Mouse (Mus musculus) heart, embryonic 16.5 days (tissue): ENCODE data around the gene Tbc1d24. TPM values are rescaled to one million over a fixed set of nuclear protein-coding genes. Genes with fewer than 3 reads are reported as not detected.
A peak's percentile ranks its signal among the peaks of the same experiment; 100 is the strongest.

Experiments used
- ATAC-seq: fragments of 200-750 bp; cut with Nextera tagmentation; replicated peaks from 2 replicates; pipeline ENCODE4 v1.8.0; 2017; ENCODE audit warnings: moderate number of reproducible peaks; ENCODE audit not compliant: insufficient read depth, low FRiP score; ENCODE audit errors: extremely low read depth
- H3K27ac ChIP-seq: fragments of 300-500 bp; sonication (generic); 2 replicates; pipeline ENCODE4 v1.5.1; 2014; ENCODE audit warnings: mild to moderate bottlenecking, low read length, control low read depth, moderate library complexity
- H3K27me3 ChIP-seq: fragments of 300-500 bp; sonication (generic); 2 replicates; pipeline ENCODE4 v1.6.1; 2014; ENCODE audit warnings: low read length, mixed read lengths; ENCODE audit not compliant: control insufficient read depth, insufficient read depth
- H3K36me3 ChIP-seq: fragments of 300-500 bp; sonication (generic); 2 replicates; pipeline ENCODE4 v1.6.1; 2014; ENCODE audit not compliant: control insufficient read depth, insufficient read depth
- H3K4me1 ChIP-seq: fragments of 300-500 bp; sonication (generic); 2 replicates; pipeline ENCODE4 v1.6.1; 2014; ENCODE audit warnings: low read length, mixed read lengths; ENCODE audit not compliant: control insufficient read depth, insufficient read depth
- H3K4me2 ChIP-seq: fragments of 300-500 bp; sonication (generic); 2 replicates; pipeline ENCODE4 v1.6.1; 2014; ENCODE audit warnings: low read depth, mild to moderate bottlenecking, control low read depth, low read length
- H3K4me3 ChIP-seq: fragments of 300-500 bp; sonication (generic); 2 replicates; pipeline ENCODE4 v1.5.1; 2014; ENCODE audit warnings: mild to moderate bottlenecking, control low read depth, low read length
- H3K9ac ChIP-seq: fragments of 300-500 bp; sonication (generic); 2 replicates; pipeline ENCODE4 v1.6.1; 2014; ENCODE audit warnings: low read length, control low read depth
- H3K9me3 ChIP-seq: fragments of 300-500 bp; sonication (generic); replicated peaks from 2 replicates; pipeline ENCODE4 v1.6.1; 2016; ENCODE audit warnings: low read length; ENCODE audit not compliant: control insufficient read depth
- WGBS: fragments of 180-500 bp; shearing (Covaris S2); extraction: QIAGEN DNeasy Blood & Tissue Kit; methylation state at CpG from one replicate; pipeline ENCODE4 v1.1.7; 2014; 5-methylcytosine and 5-hydroxymethylcytosine counted together
- polyA plus RNA-seq: library from polyadenylated mRNA; unstranded; fragments of >200 nt; fragmentation: Nextera tagmentation; extraction: Ambion mirVana; gene quantifications from 2 replicates; pipeline ENCODE4 v1.2.1, GENCODE M21; 2015

Tbc1d24 gene
- polyA plus RNA-seq, 1 experiment from 2014 or later: 3.7 TPM

DNA sequence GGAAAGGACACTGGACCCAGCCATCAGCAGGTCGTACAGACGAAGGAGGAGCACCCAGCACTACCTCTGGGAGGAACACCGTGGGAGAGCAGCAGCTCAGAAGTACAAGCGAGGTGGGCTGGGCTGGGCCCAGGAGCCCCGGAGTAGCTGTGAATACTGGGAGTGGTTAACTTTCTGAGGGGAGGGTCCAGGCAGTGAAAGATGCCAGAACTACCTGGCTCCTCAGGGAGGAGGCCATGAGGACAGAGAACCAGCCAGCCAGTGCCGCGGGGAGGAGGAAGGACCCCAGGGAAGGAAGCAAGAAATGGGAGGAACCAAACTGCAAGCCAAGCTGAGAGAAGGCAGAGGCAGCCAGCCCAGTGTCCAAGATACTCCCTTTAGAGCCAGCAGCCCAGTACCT is 22.6 kb upstream of the Tbc1d24 start:
- Histone ChIP-seq H3K4me2 (no peak overlapping the region), H3K27ac (no peak overlapping the region), H3K4me1 (no peaks in the 10 kb centered on the region), H3K4me3 (no peak overlapping the region), H3K36me3 (peaks cover 68% of the 10 kb centered on the region), H3K9me3 (no peaks in the 10 kb centered on the region), H3K9ac (no peak overlapping the region), H3K27me3 (no peaks in the 10 kb centered on the region)
- 86% methylated on average over 7 of the region's 7 CpGs for WGBS
- no peak for ATAC-seq

- Histone ChIP-seq H3K4me2 (no peak overlapping the region), H3K9me3 (no peaks in the 10 kb centered on the region), H3K27me3 (no peaks in the 10 kb centered on the region), H3K36me3 (peaks cover 60% of the 10 kb centered on the region), H3K4me1 (no peaks in the 10 kb centered on the region), H3K9ac (no peak overlapping the region), H3K4me3 (no peak overlapping the region), H3K27ac (no peak overlapping the region)
- no peak for ATAC-seq
- WGBS: 90% methylated on average over 8 of the region's 8 CpGs
Observed at GRCm38 (mm10) chr17:24226721-24227120, 21.4 kb upstream of the Tbc1d24 start.

GRCm38 (mm10) chr17:24225851-24226250 is 20.5 kb upstream of the Tbc1d24 start:
- WGBS: 77% methylated on average over 5 of the region's 5 CpGs
- Histone ChIP-seq H3K4me3 (no peak overlapping the region), H3K36me3 (peaks cover 57% of the 10 kb centered on the region), H3K4me1 (peaks cover 4% of the 10 kb centered on the region), H3K9me3 (no peaks in the 10 kb centered on the region), H3K4me2 (no peak overlapping the region), H3K27ac (no peak overlapping the region), H3K27me3 (no peaks in the 10 kb centered on the region), H3K9ac (no peak overlapping the region)
- no peak for ATAC-seq

DNA sequence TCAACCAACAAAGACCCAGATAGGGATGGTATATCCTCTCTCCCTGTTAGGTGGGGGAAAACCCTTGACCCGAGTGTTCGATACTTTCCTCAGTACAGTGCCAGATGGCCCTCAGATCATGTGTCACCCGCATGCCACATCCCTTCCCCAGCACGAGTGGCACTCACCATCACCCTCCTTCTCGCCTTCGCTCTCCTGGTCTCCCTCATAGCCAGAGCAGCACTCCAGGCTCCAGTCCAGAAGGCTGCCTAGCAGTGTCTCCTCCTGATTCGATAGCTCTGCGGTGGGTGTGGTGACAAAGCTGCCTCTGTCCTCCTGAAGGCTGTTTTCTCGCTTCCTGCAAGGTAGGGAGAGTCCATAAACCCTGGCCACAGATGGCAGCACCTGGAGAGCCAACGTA is 19.4 kb upstream of the Tbc1d24 start:
- ATAC-seq: no peak
- peaks cover 9% of the 10 kb centered on the region for H3K4me1 ChIP-seq
- no peaks in the 10 kb centered on the region for H3K9me3 ChIP-seq
- H3K27me3 ChIP-seq: no peaks in the 10 kb centered on the region
- H3K4me3 ChIP-seq: no peak overlapping the region
- no peak overlapping the region for H3K27ac ChIP-seq
- H3K9ac ChIP-seq: no peak overlapping the region
- H3K36me3 ChIP-seq: peaks cover 54% of the 10 kb centered on the region
- WGBS: 84% methylated on average over 10 of the region's 10 CpGs
- H3K4me2 ChIP-seq: no peak overlapping the region

DNA sequence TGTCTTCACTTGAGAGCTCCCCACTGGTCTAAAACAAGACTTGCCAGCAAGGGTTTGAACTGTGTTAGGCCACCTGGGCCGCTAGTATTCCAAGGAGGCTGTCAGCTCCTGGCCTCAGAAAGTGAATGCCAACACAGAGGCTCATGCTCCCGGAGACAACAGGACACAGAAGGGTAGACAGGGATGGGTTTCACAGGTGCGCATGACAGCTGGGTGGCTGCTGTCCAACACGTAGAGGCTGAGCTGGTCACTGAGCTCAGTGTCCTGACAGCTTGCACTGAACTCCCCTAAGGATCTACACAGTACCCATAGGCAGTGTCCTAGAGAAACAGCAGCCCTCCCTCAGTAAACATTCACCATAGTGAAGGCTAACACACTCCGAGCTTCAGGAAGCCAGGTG is 18.2 kb upstream of the Tbc1d24 start:
- no peak overlapping the region for H3K4me3 ChIP-seq
- H3K4me2 ChIP-seq: no peak overlapping the region
- no peak overlapping the region for H3K9ac ChIP-seq
- no peaks in the 10 kb centered on the region for H3K9me3 ChIP-seq
- H3K4me1 ChIP-seq: peaks cover 14% of the 10 kb centered on the region
- no peaks in the 10 kb centered on the region for H3K27me3 ChIP-seq
- no peak for ATAC-seq
- WGBS: 84% methylated on average over 5 of the region's 5 CpGs
- H3K36me3 ChIP-seq: peaks cover 47% of the 10 kb centered on the region
- no peak overlapping the region for H3K27ac ChIP-seq

- no peak for ATAC-seq
- Histone ChIP-seq H3K4me3 (no peak overlapping the region), H3K9me3 (no peaks in the 10 kb centered on the region), H3K9ac (no peak overlapping the region), H3K4me1 (peaks cover 14% of the 10 kb centered on the region), H3K27me3 (no peaks in the 10 kb centered on the region), H3K4me2 (no peak overlapping the region), H3K36me3 (peaks cover 45% of the 10 kb centered on the region), H3K27ac (no peak overlapping the region)
- whole genome bisulfite sequencing: 78% methylated on average over 6 of the region's 6 CpGs
Observed at GRCm38 (mm10) chr17:24222653-24223052, 17.3 kb upstream of the Tbc1d24 start.

- H3K36me3 ChIP-seq: peaks cover 34% of the 10 kb centered on the region
- H3K27me3 ChIP-seq: no peaks in the 10 kb centered on the region
- peak; percentile 91 for ATAC-seq
- peak within 1 kb of the TSS; percentile 95 for H3K4me2 ChIP-seq
- no peaks in the 10 kb centered on the region for H3K9me3 ChIP-seq
- peaks cover 14% of the 10 kb centered on the region for H3K4me1 ChIP-seq
- WGBS: 2% methylated on average over 41 of the region's 41 CpGs
- H3K9ac ChIP-seq: peak within 1 kb of the TSS; percentile 88
- peak within 1 kb of the TSS; percentile 68 for H3K27ac ChIP-seq
- H3K4me3 ChIP-seq: peak within 1 kb of the TSS; percentile 93
Observed at GRCm38 (mm10) chr17:24220435-24221411, 15.4 kb upstream of the Tbc1d24 start, which contains the start of gene Tedc2. Tedc2 (minus strand) TSS chr17:24220851.

DNA sequence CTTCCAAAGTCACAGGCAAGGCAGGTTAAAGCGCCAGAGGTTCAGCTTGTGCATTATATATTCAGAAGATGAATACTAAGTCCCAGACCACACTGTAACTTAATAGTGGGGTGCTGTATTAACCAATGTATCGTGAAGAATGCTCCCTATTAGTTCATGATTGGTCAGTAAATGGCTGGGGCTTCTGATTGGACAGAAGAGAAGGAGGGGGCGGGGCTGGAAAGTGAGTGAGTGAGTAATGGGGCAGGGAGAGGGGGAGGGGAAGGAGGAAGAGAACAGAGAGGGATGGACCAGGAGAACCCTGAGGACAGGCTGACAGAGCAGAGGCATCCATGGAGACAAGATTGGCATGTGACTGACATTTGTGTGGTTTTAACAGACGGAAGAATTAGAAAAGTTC is 11.5 kb upstream of the Tbc1d24 start:
- H3K9me3 ChIP-seq: no peaks in the 10 kb centered on the region
- H3K27ac ChIP-seq: no peak overlapping the region
- peaks cover 19% of the 10 kb centered on the region for H3K4me1 ChIP-seq
- H3K9ac ChIP-seq: no peak overlapping the region
- peaks cover 4% of the 10 kb centered on the region; the same call in 1 of the 2 replicates for H3K27me3 ChIP-seq
- no peak for ATAC-seq
- 69% methylated on average over 4 of the region's 4 CpGs for WGBS
- no peak overlapping the region for H3K4me3 ChIP-seq
- H3K36me3 ChIP-seq: peaks cover 17% of the 10 kb centered on the region
- no peak overlapping the region for H3K4me2 ChIP-seq

DNA sequence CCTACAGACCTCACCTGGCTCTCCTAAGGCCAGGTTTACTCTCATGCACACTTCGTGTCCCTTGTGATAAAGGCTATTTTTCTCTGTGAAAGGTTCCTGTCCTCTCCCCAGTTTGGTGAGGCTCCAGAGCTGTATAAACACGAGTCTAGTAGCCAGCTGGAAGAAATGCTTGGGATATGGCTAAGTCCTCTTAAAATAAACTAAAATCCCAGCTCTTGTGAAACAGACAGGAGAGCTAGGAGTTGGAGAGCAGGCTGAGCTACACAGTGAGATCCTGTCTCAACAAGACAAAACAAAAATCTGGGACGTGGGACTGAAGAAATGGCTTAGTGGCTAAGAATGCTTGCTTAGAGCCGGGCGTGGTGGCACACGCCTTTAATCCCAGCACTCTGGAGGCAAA is 7.8 kb upstream of the Tbc1d24 start:
- Histone ChIP-seq H3K27me3 (peaks cover 21% of the 10 kb centered on the region), H3K4me1 (peaks cover 27% of the 10 kb centered on the region), H3K27ac (no peak overlapping the region), H3K4me3 (no peak overlapping the region), H3K36me3 (peaks cover 14% of the 10 kb centered on the region), H3K4me2 (no peak overlapping the region), H3K9ac (no peak overlapping the region), H3K9me3 (no peaks in the 10 kb centered on the region)
- ATAC-seq: no peak
- 70% methylated on average over 6 of the region's 6 CpGs for WGBS
